Mouse (Mus musculus): Measurements from ENCODE around the gene Klhl3.

- TF ChIP-seq CTCF (IDR thresholded peaks at IDR 0.05; ENCODE audit: low read depth) (no peak), EP300 (IDR thresholded peaks at IDR 0.05; ENCODE audit: low read depth) (no peak)
Measured at GRCm38 (mm10) chr13:57977721-57978120, 135.7 kb downstream of the Klhl3 start.

Measured in heart, postnatal 0 days (tissue).